Mouse (Mus musculus): ENCODE data around the gene Cyp2ab1.

GRCm38 (mm10) chr16:20334918-20335317 is 9.7 kb upstream of the Cyp2ab1 start:
- TF ChIP-seq POLR2A (IDR thresholded peaks at IDR 0.05; ENCODE audit: low read depth, low read length) (no peak), CTCF (conservative IDR thresholded peaks at IDR 0.05; ENCODE audit: insufficient read depth, insufficient read length, low read depth, low read length) (no peak)
